Mouse (Mus musculus) mature B cell (primary cell): ENCODE measurements around the gene Fgfr2.

Experiments
- in situ Hi-C: fragments of 300-500 bp; cut with MboI; formaldehyde crosslinking; loops from 2 replicates; pipeline ENCODE4 v1.14.3; 2019

The Fgfr2 gene

DNA sequence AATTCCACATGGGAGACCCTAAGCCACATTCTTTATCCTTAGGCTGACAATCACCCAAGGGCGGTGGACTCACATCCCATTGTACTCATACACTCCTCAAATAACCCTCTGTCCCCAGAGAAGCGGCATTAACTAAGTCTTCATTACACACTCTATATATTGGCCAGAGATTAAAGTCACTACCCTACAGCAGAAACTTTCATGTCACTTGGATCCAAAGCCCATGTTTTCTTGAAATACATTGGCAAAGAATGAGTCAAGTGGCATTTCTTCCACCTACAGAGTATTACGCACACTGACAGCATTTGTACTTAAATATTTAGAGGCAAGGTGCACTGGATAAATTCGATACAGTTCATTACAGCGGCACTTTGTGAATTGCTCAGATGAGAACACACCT is 850.2 kb downstream of the Fgfr2 start:
- in situ Hi-C loops, result no loop called here

DNA sequence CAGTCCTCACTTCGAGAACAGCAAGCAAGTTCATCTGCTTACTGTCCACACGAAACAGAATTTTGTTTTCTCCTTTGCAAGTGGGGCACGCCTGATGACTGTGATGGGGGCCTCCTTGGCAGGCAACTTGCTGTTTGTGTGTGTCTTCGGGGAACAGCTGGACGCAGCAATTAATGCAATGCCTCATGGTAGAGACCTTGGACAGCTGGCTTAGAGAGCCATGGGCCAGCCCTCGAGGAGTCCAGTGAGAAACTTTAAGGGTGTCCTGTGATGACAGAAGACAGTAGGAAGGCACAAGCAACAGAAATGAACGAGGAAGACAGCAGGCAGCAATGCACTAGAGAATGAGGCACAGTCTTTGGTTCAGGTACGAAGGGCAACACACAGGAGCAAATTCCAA is 852.8 kb downstream of the Fgfr2 start:
- in situ Hi-C loops, result no loop called here

DNA sequence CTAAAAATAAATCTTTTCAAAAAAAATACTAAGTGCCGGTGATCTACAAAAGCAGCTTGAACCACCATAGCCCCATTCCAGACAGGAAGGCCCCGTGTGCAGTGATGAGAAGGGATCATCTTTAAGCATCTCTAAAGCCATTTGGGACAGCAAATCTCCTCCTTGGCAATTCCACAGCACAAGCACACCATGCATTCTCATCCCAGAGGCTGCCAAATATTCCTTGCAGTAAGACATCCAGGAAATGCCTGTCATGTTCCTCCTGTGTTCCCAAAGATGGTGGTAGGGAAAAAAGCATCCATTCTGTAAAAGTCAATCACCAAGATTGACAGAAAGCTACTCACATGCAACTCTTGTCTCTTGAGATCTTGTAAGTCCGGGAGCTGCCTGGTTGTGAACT is 853.5 kb downstream of the Fgfr2 start:
- in situ Hi-C loops, result no loop called here

DNA sequence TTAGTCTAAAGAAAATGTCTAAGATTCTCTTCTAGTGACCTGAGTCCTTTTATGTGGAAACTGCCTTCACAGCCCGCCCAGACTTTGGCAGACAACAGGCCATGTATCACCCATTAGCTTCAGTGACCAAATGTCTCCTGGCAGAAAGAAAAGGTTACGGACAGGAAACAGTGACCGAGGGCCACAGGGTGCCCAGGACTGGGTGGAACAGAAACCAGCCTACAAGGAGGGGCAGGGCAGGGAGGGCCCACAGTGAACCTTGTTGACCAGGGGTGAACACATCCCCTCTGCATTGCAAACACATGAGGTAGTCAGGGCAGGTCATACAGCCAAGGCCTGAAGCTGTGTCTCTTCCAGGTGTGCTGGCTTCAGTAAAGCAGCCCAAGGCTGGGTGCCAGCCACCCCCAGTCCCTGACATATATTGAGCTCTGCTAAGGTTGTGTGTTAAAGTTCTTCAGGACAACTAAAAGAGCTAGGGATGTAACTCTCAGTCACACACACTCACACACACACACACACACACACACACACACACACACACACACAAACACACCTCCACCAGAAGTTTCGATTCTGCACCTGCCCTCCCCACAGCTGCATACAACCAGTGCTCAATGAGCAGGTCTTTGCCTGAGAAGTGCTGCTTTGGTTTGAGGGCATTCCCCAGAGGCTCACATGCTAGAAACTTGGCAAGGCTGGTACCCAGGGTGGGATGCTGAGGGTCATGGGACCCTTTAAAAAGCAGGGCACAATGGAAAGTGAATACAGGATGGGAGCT is 855.2 kb downstream of the Fgfr2 start:
- in situ Hi-C loops, result no loop called here

DNA sequence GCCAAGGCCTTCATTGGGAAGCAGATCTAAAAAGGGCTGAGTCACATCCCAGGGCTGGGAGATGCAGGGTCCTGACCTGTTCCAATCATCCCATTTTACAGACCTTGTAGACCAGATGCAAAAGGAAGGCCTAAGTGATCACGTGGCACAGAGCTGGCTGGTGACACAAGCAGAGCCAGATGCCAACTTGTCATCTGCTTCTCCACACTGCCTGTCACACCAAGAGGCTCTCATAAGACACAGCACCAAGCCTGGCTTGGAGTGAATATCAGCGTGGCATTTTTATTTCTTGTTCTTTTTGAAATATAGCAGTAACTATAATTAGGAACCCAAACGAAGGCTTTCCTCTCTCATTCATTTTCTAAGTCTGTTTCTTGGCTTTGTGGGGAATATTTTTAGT is 858.4 kb downstream of the Fgfr2 start:
- in situ Hi-C loops, result no loop called here

DNA sequence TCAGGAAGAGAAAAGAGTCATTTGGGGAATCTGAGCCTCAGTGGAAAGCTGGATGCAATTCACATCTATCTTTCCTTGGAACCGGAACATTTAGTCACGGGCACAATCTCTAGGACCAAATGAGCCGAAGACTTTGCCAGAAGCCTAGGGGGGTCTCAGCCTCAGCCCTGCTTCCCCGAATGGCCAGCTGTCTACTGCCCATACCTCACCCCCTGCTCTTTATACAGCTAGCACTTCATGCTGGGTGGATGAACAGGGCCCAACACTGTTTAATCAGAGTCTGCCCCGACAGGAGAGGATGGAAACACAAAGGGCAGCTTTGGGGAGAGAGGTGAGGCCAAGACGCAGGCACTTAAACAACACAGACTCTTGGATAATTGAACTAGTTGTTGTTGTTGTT is 860.0 kb downstream of the Fgfr2 start:
- in situ Hi-C loops, result no loop called here

DNA sequence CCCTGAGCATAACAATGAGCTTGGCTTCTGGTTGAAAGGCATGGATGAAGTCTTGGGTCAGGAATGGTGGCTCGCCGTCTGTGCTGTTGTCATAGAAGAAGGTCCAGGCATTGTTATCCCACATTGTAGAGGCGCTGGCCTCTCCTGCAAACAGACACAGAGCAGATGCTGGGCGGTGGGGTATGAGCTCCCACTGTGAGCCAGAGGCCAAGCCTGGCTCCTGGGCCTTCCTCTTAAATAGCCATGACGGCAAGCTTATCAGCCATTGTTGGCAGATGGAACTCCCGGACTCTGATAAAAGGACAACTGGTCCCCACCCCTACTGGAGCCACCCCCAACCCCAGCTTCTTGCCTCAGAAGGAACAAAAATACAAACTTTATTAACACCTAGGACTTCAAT is 860.5 kb downstream of the Fgfr2 start:
- in situ Hi-C loops, result no loop called here

DNA sequence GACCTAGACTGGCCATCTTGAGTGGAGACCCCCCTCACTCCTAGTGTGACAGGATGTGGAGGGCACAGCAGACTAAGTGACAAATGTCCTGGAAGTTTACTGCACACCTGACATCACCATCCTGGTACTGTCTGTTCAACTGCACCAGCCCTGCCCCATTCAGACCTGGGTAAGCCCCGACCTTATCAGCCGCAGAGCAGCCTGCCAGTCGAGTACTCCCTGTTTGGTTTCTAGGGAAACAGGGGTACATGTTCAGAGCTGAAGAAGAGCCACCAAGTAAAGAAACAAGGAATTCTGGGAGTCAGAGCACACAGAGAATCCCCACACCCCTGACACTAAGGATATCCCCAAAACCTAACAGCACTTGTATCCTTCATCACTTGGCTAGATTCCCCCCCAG is 861.3 kb downstream of the Fgfr2 start:
- in situ Hi-C loops, result no loop called here

DNA sequence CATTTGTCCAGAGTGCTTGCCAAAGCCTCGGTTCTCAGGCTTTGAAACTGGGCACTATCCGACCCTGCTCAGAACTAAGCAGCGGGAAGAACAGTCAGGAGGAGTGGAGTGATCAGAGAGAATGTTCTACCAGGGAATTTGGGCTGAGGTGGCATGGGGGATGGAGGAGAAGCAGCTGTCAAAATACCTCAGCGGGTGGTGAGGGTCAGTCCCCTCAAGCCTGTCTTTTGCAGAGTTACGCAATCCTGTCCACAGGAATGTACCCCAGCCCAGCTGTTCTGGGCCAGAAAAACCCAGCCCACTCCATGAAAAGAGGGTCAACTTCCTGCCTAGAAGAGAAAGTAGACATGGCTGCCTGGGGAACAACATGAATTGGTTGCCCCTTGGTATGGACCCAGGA is 862.5 kb downstream of the Fgfr2 start:
- in situ Hi-C loops, result no loop called here

DNA sequence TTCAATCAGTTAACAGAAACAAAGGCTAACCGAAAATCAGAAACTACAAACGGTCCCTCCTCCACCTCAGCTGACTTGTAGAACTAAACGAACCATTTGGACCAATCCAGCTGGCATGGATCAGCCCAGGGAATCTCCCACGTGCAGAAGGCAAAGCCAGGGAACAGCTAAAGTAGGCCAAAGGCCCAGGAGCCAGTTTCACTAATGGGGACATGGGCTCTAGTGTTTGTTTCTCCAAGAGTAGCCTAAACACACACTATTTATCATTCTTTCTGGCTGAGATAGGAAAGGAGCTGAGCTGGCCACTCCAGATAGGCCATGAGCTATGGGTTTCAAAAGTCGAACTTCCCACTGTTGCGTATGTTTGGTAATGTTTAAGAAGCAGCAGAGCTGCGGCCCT is 864.3 kb downstream of the Fgfr2 start:
- in situ Hi-C loops, result no loop called here

DNA sequence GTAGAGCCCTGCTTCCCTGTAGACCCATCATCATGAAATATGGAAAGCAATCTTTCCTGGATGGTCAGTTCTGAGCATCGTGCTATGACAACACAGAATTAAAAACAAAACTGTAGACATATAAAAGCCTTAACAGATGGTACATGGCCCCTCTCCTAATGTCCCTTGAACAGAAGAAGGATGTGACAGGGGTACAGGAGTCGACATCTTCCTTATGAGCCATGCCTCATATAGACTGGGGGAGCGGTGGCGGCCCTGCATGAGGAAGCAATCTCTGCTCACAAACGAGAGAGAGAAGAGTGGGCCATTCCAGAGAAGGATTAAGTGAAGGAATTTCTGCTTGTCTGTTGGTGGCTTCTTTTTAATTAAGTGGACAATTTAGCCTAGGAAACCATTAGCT is 864.9 kb downstream of the Fgfr2 start:
- in situ Hi-C loops, result no loop called here

DNA sequence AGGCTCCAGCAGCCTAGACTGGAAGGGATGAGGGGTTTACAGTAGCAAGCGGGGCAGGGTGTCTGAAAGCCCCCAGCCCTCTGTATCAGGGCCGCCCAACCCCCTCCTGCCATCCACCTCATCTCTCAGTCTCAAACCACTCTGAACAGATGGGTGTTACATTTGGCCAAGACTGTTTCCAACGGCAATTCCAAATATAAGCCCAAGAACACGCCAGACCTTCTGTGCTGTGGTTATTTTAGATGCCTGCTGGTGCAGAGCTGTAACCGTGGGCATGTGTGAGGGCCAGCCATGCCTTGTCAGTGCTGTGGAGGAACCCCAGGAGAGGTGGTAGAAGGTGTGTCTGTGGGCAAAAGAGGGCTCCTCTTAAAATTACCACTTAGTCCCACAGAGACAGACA is 869.6 kb downstream of the Fgfr2 start:
- in situ Hi-C loops, result no loop called here

DNA sequence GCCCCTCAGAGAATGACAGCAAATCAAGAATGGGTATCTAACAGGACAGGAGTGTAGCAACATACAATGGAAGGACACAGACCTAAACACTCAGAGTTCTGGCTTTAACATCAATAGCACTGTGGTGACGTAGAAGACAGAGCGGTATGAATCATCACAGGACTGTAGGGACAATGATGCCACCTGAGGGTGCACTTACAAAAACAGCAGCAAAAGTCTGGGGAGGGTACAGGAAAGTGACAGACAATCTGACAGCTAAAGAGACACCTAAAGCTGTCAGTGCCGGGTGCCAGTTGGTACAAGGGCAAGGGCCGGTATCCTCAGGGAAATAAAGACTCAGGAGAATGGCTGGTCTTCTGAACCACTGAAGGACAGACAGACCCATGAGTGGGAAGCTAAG is 870.1 kb downstream of the Fgfr2 start:
- in situ Hi-C loops, result no loop called here

DNA sequence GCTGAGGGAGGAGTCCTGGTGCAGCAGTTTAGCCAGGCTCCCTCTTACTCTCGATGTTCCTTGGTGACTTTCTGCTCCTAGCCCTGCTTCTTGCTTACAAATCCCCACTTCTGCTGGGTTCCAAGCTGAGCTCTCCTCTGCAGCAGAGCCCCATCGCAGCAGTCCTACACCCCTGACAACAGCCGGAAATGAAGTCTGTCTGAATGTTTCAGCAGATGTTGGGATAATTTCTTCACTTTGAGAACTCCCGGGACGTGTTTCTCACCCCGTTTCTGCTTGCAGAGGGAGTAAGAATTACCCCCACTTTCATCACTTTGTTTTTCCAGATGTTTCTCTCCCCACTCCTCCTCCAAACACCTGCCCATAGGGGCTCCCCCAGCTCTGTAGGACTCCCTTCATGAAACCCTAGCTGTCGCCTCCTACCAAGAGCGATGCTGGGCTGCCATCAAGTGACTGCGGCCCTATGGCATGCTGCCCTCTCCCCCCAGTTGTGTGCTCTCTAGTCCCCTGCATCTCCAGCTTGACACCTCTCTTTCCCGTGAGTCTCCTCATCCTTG is 873.5 kb downstream of the Fgfr2 start:
- in situ Hi-C loops, result no loop called here

DNA sequence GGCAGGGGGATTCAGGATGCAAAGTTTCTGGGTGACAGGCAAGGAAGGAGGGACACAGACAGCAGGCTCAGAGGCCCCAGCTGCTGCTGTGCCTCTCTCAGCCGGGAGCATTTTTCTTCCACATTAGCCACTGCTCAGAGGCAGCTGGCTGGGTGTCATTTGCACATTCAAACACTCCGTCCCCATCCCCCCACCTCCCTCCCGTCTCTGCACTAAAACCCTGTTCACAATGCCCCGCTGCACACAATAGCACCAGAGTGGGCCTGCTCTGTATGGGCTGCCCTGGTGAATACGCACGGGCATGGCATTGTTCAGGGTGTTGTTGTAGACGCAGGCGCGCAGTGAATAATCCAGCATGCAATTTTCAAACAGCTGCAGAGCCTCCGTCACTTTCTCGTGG is 875.6 kb downstream of the Fgfr2 start:
- in situ Hi-C loops, result no loop called here

DNA sequence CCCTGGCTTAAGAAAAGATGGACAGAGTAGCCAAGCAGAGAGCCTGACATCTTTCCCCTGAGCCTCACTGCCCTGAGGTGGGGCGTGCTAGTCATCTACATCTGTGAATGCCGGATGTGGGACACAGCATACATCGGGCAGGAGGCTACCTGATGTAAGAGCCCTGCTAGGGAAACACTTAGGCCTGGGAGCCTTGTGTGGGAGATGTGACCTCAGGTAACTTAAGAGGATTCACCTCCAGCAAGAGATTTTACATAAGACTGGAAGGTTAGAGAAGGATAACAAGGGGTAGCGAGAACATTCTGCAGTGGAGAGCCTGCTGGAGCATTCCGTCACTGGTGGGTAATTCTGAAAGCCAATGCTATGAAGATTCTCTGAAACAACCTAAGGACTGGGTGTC is 876.1 kb downstream of the Fgfr2 start:
- in situ Hi-C loops, result no loop called here

DNA sequence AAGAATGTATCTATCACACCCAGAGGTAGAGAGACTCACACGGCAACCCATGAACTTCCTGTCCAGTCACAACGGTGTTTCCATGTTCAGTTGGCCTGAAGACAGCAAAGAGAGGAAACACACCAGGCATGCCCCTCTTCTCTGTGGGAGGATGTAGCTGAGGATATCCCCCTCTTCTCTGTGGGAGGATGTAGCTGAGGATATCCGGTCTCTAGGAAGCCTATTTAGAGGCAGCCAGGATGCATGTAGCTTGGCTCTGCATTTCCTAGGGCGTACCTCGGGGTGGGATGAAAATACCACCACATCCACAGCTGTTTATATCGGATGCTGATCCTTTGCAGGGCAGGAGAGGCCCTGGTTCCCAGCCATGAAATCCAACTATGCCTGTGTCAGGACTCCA is 877.4 kb downstream of the Fgfr2 start:
- in situ Hi-C loops, result no loop called here

DNA sequence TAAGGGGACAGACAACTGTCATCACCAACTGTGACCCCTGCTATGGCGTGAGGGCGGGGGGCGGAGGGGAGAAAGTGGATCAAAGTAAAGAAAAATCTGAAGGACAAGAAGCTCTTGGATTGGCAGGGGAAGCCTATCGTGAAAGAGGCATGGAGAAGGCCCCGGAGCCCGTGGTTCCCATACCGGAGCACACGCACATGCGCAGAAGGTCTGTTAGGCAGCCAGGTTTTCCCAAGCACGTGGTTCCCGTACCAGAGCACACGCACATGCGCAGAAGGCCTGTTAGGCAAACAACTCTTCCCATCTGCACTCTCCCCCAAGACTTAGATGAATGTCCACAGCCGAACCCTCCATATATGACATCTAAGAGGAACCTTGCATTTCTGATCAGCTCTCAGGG is 878.5 kb downstream of the Fgfr2 start:
- in situ Hi-C loops, result no loop called here

DNA sequence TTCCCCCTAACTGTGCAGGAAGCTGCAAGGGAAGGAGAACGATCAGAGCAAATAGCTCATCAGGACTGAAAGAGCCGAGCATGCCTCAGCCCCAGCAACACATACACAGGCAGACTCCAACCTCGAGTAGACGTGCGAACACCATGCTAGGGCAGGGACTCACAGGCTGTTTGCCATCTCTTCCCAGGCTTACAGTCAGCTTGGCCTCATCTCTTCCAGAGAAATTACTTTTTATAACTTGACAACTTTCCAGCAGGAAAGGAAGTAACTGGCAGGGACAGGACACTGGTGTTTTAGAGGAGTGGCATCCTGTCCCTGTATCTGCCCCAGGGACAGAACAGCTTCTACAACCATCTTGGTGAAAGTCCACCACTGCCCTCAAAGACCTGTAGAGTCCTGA is 879.9 kb downstream of the Fgfr2 start:
- in situ Hi-C loops, result no loop called here

DNA sequence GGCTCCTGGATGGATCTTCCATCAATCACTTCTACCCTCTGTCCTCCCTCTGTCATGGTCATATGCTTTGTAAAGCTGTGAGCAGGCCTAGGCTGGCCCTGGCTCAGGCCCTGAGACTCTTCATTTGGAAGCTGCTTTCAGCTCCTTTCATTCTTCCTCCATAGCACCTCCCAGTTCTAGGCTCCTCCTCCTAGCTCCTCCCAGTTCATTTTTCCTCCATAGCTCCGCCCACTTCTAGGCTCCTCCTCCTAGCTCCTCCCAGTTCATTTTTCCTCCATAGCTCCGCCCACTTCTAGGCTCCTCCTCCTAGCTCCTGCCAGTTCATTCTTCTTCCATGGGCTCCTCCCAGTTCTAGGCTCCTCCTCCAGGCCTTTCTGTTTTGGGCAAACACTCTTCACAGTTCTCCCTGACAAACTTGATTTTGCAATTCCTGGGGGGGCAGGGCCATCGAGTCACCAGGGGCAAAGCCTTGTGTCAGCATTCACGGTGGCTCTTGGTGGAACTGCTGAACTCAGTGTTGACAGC is 880.5 kb downstream of the Fgfr2 start:
- in situ Hi-C loops, result no loop called here

DNA sequence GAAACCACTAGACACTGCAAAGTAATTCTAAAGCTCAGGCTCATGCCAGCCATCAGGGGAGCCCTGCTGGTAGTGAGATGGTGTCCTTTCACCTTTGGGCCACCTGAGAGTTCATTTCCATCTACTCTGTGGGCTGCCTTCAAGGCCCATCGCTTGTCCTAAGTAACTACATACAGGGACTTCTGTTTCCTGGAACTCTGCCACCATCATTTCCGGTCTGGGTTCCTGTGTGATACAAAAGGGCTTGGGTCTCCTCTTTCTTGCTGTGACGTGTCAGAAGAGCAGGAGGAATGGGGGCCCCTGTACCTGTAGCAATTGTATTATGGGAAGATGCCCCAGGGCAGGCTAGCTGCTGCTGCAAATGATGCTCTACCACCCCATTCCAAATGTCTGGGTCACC is 884.2 kb downstream of the Fgfr2 start:
- in situ Hi-C loops, result no loop called here

DNA sequence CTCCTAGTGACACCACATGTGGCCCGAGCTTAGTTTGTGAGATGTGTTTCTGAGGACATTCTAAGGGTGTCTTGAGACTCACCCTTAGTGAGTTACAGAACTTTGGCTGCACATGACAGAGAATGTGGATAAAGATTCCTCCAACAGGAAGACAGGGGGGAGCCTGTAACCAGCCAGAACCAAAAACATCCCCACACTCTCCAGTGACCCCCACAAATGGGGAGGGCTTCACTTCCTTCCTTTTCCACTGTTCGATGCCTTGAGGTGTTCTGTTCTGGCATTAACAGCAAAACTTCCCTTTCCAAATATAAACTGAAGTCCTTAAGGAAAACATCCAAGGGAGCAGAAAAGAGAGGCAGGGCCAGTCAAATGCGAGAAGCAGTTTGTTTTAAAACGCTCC is 886.0 kb downstream of the Fgfr2 start:
- in situ Hi-C loops, result no loop called here

DNA sequence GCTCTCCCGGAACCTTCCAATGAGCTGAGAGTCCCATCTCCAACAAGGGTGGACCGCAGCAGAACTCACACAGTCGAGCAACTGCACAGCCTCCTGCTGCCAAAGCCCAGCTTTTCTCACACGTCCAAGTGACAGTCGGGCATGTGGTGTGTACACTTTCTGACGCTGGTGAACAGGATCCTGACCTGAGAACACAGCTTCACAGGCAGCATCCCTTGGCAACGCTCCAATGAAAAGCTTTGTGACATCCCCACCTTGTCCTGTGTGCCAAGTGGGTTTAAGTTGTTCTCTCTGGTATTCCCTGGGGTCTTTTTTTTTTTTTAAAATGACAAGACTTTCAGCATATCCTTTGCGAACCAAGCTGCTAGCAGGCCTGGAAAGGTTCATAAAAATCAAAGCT is 886.4 kb downstream of the Fgfr2 start:
- in situ Hi-C loops, result no loop called here

DNA sequence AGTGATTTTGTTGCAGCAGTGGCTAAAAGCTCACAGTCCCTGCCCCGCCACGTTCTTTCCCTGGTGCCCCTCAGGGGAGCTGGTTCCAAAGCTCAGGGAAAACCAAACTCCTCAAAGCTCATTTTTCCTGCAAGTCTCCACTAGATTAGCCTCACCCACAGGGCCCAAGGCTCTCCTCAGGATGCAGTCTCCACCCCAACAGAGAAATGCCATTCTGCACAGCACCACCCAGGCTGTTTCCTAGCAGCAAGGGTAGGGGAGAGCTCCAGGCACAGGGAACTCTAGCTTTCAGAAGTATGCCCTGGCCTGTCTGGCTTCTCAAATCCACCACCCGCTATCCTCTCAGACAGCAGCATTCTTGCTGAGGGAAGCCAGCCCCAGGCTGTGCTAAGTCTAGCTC is 888.9 kb downstream of the Fgfr2 start:
- in situ Hi-C loops, result no loop called here
